Mouse (Mus musculus) lung, adult 2 months (tissue): ENCODE results near the gene Nfkb1.

Experiments used
- CTCF ChIP-seq: fragments of 200-500 bp; IDR thresholded peaks from 2 replicates; pipeline ENCODE4 v1.5.1; 2011; ENCODE audit warnings: mild to moderate bottlenecking, low read length, control low read depth; ENCODE audit not compliant: insufficient read depth
- POLR2A ChIP-seq: fragments of 200-500 bp; IDR thresholded peaks from 2 replicates; pipeline ENCODE4 v1.6.1; 2011; ENCODE audit warnings: low read depth, mild to moderate bottlenecking, control low read depth, low read length, borderline replicate concordance; ENCODE audit errors: extremely low read depth

GRCm38 (mm10) chr3:135580439-135581275, 110.7 kb downstream of the Nfkb1 start:
- TF ChIP-seq CTCF: no peak
- no peak for TF ChIP-seq POLR2A
